Mouse (Mus musculus): Measurements from ENCODE around the gene Kcnk18.

- TF ChIP-seq CTCF (IDR thresholded peaks at IDR 0.05; ENCODE audit: control insufficient read depth, insufficient read depth, insufficient replicate concordance, low read depth, low read length) (no peak), POLR2A (IDR thresholded peaks at IDR 0.05; ENCODE audit: control insufficient read depth, low read depth, low read length) (no peak)
Measured at GRCm38 (mm10) chr19:59282001-59282400, 63.0 kb downstream of the Kcnk18 start.
